In the genomic region with DNA sequence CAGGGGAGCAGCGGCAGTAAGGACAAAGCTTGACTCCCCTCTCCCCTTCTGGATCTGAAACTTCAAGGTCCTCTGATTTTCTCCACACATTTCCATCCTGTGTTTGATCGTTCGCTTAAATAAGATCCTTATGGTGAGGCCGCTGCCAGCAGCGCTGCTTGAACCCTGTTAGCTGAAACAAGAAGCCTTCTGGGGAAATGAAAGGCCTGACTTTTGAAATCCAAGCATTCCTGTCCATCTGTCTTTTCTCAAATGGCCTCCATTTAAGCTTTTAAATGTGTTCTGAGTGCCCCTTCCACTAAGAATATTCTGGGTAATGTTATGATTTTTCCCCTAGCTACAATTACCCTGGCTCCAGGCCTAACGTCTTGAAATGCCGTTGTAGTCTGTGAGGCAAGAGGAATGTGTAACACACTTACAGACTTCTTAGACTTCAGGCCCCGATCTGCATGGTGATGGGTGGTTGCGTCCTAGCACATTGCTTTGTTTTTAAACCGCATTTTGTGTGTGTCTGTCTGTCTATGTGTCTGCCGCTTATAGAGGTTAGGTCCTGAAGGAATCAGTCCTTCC, we compare ENCODE assay signal across 12 mouse cellular contexts. TPM values are rescaled to one million over a fixed set of nuclear protein-coding genes. Genes with fewer than 3 reads are reported as not detected.
DNase-seq lines count a peak whose midpoint lies in the region; ATAC-seq and TF ChIP-seq lines count a peak whose summit lies in the region.
"Had no signal": no experiment of that assay in that cellular context is flagged by ENCODE, and none has a peak within 500 bp of the region (broad histone marks: within the 10 kb centered on the region; RNA-seq: fewer than 3 reads in every experiment).

No protein-coding gene starts in this region.

- TF ChIP-seq POLR2A in bone marrow macrophage, adult 2 months (IDR thresholded peaks at IDR 0.05; ENCODE audit: borderline replicate concordance, low read depth, low read length), result no peak

- no peaks in the 10 kb centered on the region for H3K9me3 ChIP-seq in kidney, postnatal 0 days (replicated peaks; ENCODE audit: low read length)
- no peaks in the 10 kb centered on the region for H3K9me3 ChIP-seq in embryonic facial prominence, embryonic 12.5 days
- H3K9me3 ChIP-seq in limb, embryonic 12.5 days, result no peaks in the 10 kb centered on the region

- WGBS in kidney, postnatal 0 days, result 70% methylated on average over 11 of the region's 11 CpGs
- 37% methylated on average over 11 of the region's 11 CpGs for WGBS in embryonic facial prominence, embryonic 12.5 days
- WGBS in limb, embryonic 12.5 days, result 31% methylated on average over 11 of the region's 11 CpGs

- no peak for DNase-seq in kidney, postnatal 0 days (ENCODE audit: low spot score)
- DNase-seq in kidney, adult 9 months, result no peak
- DNase-seq in right cerebral cortex, postnatal 4 days, result no peak
- DNase-seq in left cerebral cortex, postnatal 10 days (ENCODE audit: extremely low spot score in 1 of 2, low spot score in 2 of 2), result no peak
- DNase-seq: cerebellum, adult 9-11 months; kidney, postnatal 25 days; retina, postnatal 1 day had no signal

- ATAC-seq in kidney, postnatal 0 days (replicated peaks; ENCODE audit: low FRiP score, low read depth), result no peak
- ATAC-seq in embryonic facial prominence, embryonic 12.5 days (ENCODE audit: insufficient number of reproducible peaks, insufficient read depth, low FRiP score, low TSS enrichment), result peak; percentile 79
- ATAC-seq in limb, embryonic 12.5 days (ENCODE audit: insufficient number of reproducible peaks, insufficient read depth, low FRiP score, low TSS enrichment, low read depth), result peak; percentile 49; the same call in 1 of the 2 replicates
- no peak for ATAC-seq in frontal cortex, adult (ENCODE audit: low TSS enrichment)

- H3K9ac ChIP-seq in kidney, postnatal 0 days (ENCODE audit: low read depth, low read length), result no peak overlapping the region
- no peak overlapping the region for H3K9ac ChIP-seq in embryonic facial prominence, embryonic 12.5 days
- 0 out of 2 replicates have a peak overlapping the region, but pooled peaks have one; percentile 4 for H3K9ac ChIP-seq in limb, embryonic 12.5 days (replicated peaks)

- H3K36me3 ChIP-seq in kidney, postnatal 0 days (ENCODE audit: insufficient read depth, low read length), result peaks cover 53% of the 10 kb centered on the region
- H3K36me3 ChIP-seq in embryonic facial prominence, embryonic 12.5 days, result peaks cover 54% of the 10 kb centered on the region
- peaks cover 76% of the 10 kb centered on the region for H3K36me3 ChIP-seq in limb, embryonic 12.5 days

- H3K4me3 ChIP-seq in kidney, postnatal 0 days (replicated peaks; ENCODE audit: low read depth, low read length), result no peak overlapping the region
- no peak overlapping the region for H3K4me3 ChIP-seq in bone marrow macrophage, adult 2 months (ENCODE audit: insufficient read depth, low read length)
- no peak overlapping the region for H3K4me3 ChIP-seq in embryonic facial prominence, embryonic 12.5 days
- no peak overlapping the region for H3K4me3 ChIP-seq in limb, embryonic 12.5 days (replicated peaks)

- no peaks in the 10 kb centered on the region for H3K27me3 ChIP-seq in kidney, postnatal 0 days (ENCODE audit: insufficient read depth, low read length)
- no peaks in the 10 kb centered on the region for H3K27me3 ChIP-seq in embryonic facial prominence, embryonic 12.5 days
- H3K27me3 ChIP-seq in limb, embryonic 12.5 days, result no peaks in the 10 kb centered on the region

- no peak overlapping the region for H3K4me2 ChIP-seq in kidney, postnatal 0 days (ENCODE audit: low read length)
- 0 out of 2 replicates have a peak overlapping the region, but pooled peaks have one; percentile 11 for H3K4me2 ChIP-seq in embryonic facial prominence, embryonic 12.5 days (replicated peaks)
- H3K4me2 ChIP-seq in limb, embryonic 12.5 days, result peak overlapping the region; percentile 9; the same call in 1 of the 2 replicates

- intact Hi-C loops in left cerebral cortex, postnatal 10 days (cut with DNase I), result no loop called here

- no peaks in the 10 kb centered on the region for H3K4me1 ChIP-seq in kidney, postnatal 0 days (replicated peaks; ENCODE audit: insufficient read depth, low read length)
- peaks cover 13% of the 10 kb centered on the region for H3K4me1 ChIP-seq in bone marrow macrophage, adult 2 months (ENCODE audit: control insufficient read depth, insufficient read depth, low read length)
- peaks cover 66% of the 10 kb centered on the region for H3K4me1 ChIP-seq in embryonic facial prominence, embryonic 12.5 days
- peaks cover 72% of the 10 kb centered on the region for H3K4me1 ChIP-seq in limb, embryonic 12.5 days (replicated peaks)

- 0 out of 2 replicates have a peak overlapping the region, but pooled peaks have one; percentile 5 for H3K27ac ChIP-seq in kidney, postnatal 0 days
- H3K27ac ChIP-seq in bone marrow macrophage, adult 2 months (ENCODE audit: insufficient read depth, low read depth, low read length), result peak overlapping the region; percentile 15; the same call in 1 of the 2 replicates
- peak overlapping the region; percentile 98 for H3K27ac ChIP-seq in embryonic facial prominence, embryonic 12.5 days
- H3K27ac ChIP-seq in limb, embryonic 12.5 days, result peak overlapping the region; percentile 98

- no peak for TF ChIP-seq CTCF in kidney, postnatal 0 days (IDR thresholded peaks at IDR 0.05; ENCODE audit: low read depth)
- TF ChIP-seq CTCF in bone marrow macrophage, adult 2 months (IDR thresholded peaks at IDR 0.05; ENCODE audit: low read depth, low read length), result no peak

RNA-seq across cellular contexts. Expression of a gene that starts 51.1 kb away (rescaled TPM):
- 21.3 and 24.0 TPM in 2 replicates for polyA plus RNA-seq in kidney, postnatal 0 days (2015; fragmentation: Nextera tagmentation; extraction: Ambion mirVana)
- 22.5 and 26.7 TPM in 2 replicates for polyA plus RNA-seq in bone marrow macrophage, adult 2 months (2012; ENCODE audit: insufficient read depth, insufficient read length, missing spikeins)
- polyA plus RNA-seq in embryonic facial prominence, embryonic 12.5 days (2016; fragmentation: Nextera tagmentation; extraction: Ambion mirVana), result 15.0 and 17.0 TPM in 2 replicates
- polyA plus RNA-seq in limb, embryonic 12.5 days (2016; fragmentation: Nextera tagmentation; extraction: Ambion mirVana), result 15.3 and 16.1 TPM in 2 replicates
- 10 to 100 TPM; 12.6 to 16.6 TPM for total RNA-seq in left cerebral cortex, postnatal 10 days (2021)
- total RNA-seq: hematopoietic stem cell, adult 5-6 weeks had no signal

RNA-seq across cellular contexts. Expression of a gene that starts 51.2 kb away (rescaled TPM):
- polyA plus RNA-seq in kidney, postnatal 0 days (2015; fragmentation: Nextera tagmentation; extraction: Ambion mirVana), result 220 and 232 TPM in 2 replicates
- 17.5 and 19.3 TPM in 2 replicates for polyA plus RNA-seq in bone marrow macrophage, adult 2 months (2012; ENCODE audit: insufficient read depth, insufficient read length, missing spikeins)
- polyA plus RNA-seq in embryonic facial prominence, embryonic 12.5 days (2016; fragmentation: Nextera tagmentation; extraction: Ambion mirVana), result 134 TPM in 2 replicates
- 146 and 150 TPM in 2 replicates for polyA plus RNA-seq in limb, embryonic 12.5 days (2016; fragmentation: Nextera tagmentation; extraction: Ambion mirVana)
- total RNA-seq in left cerebral cortex, postnatal 10 days (2021), result 10 to 100 TPM; 26.7 to 29.6 TPM

Comparison
In these comparisons a context has a peak if more than half of its experiments do, and no peak if none do; other contexts are left out.
1. ATAC-seq: peak in embryonic facial prominence, embryonic 12.5 days (single experiment) and limb, embryonic 12.5 days (single experiment); none in kidney, postnatal 0 days (single experiment) and frontal cortex, adult (single experiment).
2. H3K27ac ChIP-seq: peak in every context shown above with its lines; median percentile 98 in embryonic facial prominence, embryonic 12.5 days; 98 in limb, embryonic 12.5 days; 15 in bone marrow macrophage, adult 2 months; 5 in kidney, postnatal 0 days.